Mouse (Mus musculus): ENCODE results near the gene Hist1h4b.
"Not testable (repeated sequence)": the region's sequence is repeated elsewhere in the genome, so short reads cannot be mapped to it uniquely, and the experiment has no call there.

Gene Hist1h4b

DNA sequence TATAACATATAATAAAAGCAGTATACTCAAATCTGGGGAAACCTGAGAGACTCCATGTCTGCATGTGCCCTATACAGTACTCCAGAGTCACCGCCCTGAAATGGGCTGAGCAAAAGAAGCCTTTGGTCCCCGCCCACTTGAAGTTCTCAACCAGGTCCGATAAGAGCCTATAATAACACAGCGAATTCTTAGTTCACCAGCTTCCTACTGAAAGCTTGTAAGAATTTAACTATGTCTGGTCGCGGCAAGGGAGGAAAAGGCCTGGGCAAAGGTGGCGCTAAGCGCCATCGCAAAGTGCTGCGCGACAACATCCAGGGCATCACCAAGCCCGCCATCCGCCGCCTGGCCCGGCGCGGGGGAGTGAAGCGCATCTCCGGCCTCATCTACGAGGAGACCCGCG lies at the start of gene Hist1h4b:
Gene Hist1h4b, plus strand, starts transcription at position 224 of the 400 bp plus-strand sequence.
- peak; percentile 89 to 92 for DNase-seq

DNA sequence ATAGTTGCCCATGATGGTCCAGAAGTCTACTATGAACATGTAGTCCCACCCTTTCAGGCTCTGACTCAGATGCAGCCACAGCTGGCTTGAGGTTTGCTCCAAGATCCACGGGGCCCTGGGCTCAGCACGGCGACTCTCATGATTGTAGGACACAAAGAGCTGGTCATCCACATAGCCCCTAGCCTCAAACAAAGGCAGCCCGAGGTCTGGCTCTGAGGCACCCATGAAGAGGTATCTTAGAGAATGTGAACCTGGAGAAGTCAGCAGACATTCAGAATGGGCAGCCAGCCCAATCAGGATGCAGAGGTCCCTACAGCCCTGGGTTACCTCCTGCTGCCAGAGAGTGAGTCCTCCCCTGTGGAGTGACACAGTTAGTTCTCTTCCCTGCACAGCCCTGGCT lies 48.8 kb upstream of the Hist1h4b start:
- DNase-seq = peak in 1 of 2 experiments; percentile 1

DNA sequence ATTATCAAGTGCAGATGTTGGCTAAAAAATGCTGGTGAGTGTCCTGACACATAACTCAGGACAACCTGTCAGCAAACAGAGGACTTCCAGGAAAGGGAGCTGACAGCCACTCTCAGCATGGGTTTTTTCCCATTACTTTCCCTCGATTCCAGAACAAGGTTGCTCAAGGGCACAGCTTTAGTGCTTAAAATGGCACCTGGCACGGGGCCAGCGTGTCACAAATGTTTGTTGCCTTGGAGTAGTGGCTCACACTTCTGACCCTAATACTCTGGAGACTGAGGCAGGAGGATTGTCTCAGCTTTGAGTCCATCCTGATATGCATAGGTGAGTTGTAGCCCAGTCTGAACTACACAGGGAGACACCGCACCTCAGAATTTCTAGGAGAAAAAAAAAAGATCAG lies 48.2 kb upstream of the Hist1h4b start:
- DNase-seq = peak in 1 of 2 experiments; percentile 0

- DNase-seq = peak in 1 of 2 experiments; percentile 12
Observed at GRCm38 (mm10) chr13:23709714-23710373, 47.0 kb upstream of the Hist1h4b start.

DNA sequence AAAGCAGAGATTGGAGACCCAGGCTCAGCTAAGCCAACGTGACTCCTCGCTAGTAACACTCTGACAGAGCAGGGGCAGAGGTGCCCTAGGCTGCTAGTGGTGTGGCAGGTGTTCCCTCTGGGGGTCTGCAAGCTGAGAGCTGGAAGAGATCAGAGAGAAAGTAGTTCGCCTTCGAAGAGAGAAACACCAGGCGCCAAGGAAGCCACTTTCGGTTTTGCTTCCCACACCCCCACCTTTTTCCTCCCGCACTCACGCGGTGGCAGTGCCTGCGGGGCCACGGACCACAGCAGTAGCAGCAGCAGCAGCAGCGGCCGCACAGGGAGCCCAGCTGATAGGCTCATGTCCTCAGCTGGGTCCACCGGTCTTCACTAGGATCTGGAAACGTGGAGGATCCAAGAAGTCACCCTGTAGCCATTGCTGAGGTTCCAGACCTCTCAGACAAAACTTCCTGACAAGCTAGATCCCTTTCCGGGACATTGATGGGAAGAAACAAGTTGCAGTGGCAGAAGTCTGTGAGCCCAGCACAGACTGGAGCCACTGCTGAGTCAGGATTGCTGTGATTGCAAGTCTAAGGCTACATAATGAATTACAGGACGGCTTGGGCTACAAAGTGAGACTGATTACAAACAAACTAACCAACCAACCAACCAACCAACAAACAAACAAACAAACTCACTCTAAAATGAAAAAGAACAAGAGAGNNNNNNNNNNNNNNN lies 46.3 kb upstream of the Hist1h4b start, which contains the start of gene Hfe:
Gene Hfe, minus strand, starts transcription at position 481 of the 716 bp plus-strand sequence.
- peak in 1 of 2 experiments; percentile 52 for DNase-seq

DNA sequence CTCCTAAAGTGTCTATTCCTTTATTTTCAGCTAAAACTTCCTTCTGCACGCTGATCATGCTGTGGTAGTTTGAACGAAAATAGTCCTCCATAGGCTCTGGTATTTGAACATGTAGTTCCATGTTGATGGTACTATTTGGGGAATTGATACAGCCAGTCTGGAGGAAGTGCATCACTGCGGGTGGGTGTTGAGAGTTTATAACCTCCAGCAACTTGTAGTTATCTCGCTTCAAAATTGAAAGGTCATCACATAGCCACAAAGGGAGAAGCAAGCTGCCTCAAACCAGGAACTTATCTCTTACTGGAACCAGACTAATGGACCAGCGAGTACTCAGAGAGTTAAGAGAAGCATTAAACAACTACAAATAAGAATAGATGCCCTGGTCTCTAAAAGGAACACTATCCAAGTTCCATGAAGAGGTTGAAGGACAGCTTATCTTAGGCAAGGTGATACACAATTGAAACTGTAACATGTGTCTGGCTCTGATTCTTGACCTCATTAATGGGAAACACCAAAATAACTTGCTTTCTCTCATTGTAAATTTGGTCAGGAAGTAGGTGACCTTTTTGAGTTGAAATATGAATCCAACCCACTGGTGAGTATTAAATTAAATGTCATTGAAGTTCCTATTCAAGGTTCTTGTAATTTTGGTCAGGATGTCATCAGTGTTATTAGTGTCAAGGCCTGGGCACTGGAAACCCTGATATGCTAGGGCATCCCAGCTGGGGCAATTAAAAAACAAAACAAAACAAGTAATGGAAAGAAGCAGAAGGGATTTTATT lies 40.4 kb upstream of the Hist1h4b start:
- DNase-seq = peak in 1 of 2 experiments; percentile 0

DNA sequence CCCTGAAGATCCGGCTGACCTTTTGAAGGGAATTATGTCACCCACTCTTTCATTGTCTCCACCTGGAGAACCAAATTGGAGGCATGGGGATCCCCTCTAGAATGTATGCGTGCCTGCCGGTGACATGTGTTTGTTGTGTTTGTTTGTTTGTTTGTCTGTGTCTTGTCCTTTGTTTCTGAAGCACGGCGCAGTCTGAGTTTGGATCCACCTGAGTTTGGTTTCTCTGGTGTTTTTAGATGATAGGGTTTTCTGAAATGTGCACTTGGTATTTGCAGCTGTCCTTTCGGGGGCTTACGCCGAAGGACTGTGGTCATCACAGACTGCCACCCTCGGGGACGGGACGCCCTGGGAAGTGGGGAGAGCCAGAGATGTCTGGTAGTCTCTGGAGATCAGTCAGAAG lies 39.6 kb upstream of the Hist1h4b start:
- DNase-seq = no peak

- DNase-seq = not testable (repeated sequence)
Observed at GRCm38 (mm10) chr13:23717593-23718245, 39.1 kb upstream of the Hist1h4b start.

- DNase-seq = no peak
Observed at GRCm38 (mm10) chr13:23724239-23724638, 32.6 kb upstream of the Hist1h4b start.

GRCm38 (mm10) chr13:23725213-23725612 lies 31.6 kb upstream of the Hist1h4b start:
- DNase-seq = no peak

GRCm38 (mm10) chr13:23728472-23729191 lies 28.2 kb upstream of the Hist1h4b start:
- no peak for DNase-seq

DNA sequence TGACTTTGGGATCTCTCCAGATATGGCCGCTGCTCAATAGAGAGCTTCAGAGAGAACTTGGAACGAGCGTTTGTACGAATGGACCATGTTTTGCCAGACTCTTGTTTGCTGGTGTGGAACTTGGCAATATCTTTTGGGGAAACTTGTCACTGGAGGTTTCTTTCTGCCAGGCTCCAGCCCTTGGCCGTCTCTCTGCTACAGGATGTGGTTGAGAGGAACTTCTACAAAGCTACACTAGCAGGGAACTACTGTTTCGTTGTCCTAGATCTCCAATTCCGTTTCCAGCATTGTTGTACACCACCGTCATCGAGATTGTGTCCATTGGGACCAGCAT lies 27.7 kb upstream of the Hist1h4b start:
- no peak for DNase-seq

- no peak for DNase-seq
Observed at GRCm38 (mm10) chr13:23729706-23730105, 27.1 kb upstream of the Hist1h4b start.

- peak; percentile 73 to 90 for DNase-seq
Observed at GRCm38 (mm10) chr13:23730479-23730878, 26.3 kb upstream of the Hist1h4b start.

DNA sequence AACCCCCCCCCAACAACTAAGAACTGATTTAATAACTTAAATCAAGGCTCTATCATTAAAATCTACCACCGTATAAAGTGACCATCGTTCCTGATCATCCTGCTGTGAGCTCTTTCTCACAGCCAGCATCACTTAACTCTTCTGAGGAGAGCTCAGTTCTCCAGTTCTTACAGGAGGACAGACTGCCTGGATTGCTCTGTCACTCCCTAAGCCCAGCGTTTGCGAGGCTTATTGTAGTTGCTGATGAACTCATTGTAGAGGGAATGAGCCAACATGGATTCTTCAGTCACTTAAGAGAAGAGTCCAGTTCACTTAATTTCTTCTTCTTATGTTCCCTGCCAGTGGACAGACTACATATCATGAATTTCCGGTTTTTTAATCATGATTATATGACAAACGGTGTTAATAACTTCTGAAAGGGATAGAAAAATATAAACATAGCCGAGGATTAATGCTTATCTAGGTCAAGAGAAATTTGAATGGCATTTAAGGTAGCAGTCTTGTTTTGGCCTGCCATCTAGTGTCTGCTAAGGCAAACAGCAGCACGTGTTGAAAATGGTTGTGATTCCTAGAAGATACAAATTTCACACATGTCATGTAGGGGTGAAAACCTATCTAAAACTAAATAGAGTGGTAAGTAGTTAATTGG lies 24.5 kb upstream of the Hist1h4b start:
- peak in 1 of 2 experiments; percentile 41 for DNase-seq

DNA sequence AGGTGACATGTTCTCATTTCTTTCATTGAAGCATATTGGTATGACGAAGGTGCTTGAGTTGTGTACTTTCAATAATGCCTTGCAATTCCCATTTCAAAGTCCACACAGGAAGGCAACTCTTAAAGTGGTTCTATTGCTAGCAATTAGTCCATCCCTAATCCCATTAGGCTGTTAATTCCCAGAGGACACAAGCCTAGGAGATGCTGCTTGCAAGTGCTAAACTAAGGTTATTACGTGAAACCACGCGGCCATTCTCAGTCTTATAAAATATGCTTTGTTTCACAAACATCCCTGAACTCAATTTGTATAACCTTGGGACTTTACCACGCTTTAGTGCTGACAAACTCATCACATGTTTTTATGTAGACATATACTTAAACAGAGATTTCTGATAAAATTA lies 19.7 kb upstream of the Hist1h4b start:
- no peak for DNase-seq

- DNase-seq = no peak
Observed at GRCm38 (mm10) chr13:23738041-23738440, 18.8 kb upstream of the Hist1h4b start.

- peak; percentile 89 to 92 for DNase-seq
Observed at GRCm38 (mm10) chr13:23738677-23739068, 18.1 kb upstream of the Hist1h4b start, which contains the start of gene Hist1h1c. Hist1h1c (plus strand) TSS chr13:23738808.

GRCm38 (mm10) chr13:23739069-23739921 lies 17.5 kb upstream of the Hist1h4b start:
- peak; percentile 97 to 98 for DNase-seq

DNA sequence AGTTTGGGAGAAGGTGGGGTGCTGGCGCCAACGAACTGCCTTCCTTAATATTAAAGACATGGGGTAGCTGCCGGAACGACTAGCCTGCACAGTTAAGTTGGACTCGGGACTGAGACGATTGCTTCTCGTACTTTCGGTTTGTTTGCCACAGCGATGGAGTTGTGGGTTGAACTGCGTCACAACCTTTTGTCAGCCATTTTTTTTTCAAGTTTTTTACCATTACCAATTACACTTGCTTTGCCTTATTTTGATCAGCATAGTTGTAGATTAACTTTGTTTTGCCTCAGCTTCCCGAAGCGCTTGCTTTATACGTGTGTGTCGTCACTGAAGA lies 16.9 kb upstream of the Hist1h4b start:
- DNase-seq = no peak

Measured in kidney, adult 8-10 months (tissue).